15 mouse cellular contexts compared by ENCODE assay signal in the genomic region with DNA sequence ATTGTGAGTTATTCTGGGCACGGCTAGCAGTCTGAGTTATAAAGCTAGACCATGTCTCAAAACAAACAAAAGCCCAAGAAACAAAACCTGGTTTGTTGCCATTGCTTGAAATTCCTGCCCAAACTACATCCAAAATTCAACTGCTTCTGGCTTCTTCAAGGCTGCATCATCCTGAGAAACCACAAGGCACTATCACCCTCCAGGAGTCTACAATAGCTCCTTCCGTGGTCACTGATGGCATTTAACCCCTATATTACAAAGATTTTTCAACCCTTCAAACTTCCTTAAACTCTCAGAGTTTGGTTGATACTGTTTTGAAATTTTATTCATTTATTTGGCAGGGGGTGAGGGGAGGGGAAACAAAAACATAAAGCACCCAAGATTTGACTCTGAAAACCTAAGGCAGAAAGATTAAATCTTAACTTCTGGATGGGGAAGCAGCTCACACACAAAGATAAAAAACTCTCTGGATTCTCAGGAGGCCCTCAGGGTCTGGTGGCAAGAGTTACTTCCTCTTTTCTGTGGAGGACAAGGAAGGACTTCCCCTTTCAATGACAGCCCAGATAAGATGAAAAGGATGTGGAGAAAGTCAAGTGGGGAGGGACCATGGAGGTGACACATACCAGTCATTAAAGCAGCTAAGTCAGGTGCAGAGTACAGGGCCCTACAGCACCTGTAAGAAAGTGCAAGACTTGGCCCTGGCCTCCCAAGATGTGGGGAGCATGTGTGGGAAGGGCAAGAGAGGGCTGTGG.
DNase-seq lines count a peak whose midpoint lies in the region; ATAC-seq and TF ChIP-seq lines count a peak whose summit lies in the region.
"Had no signal": no experiment of that assay in that cellular context is flagged by ENCODE, and none has a peak within 500 bp of the region (broad histone marks: within the 10 kb centered on the region; RNA-seq: fewer than 3 reads in every experiment).

No protein-coding gene starts in this region.

- no peaks in the 10 kb centered on the region for H3K9me3 ChIP-seq in megakaryocyte, embryonic 14.5 days
- no peaks in the 10 kb centered on the region for H3K9me3 ChIP-seq in midbrain, postnatal 0 days (ENCODE audit: low read length)
- H3K9me3 ChIP-seq: lung, embryonic 15.5 days had no signal

- DNase-seq in heart, adult 11 months: peak; percentile 90
- no peak for DNase-seq in heart, postnatal 10 days
- DNase-seq in 3T3-L1 (ENCODE audit: low read depth, low spot score): peak; percentile 71
- no peak for DNase-seq in right cerebral cortex, postnatal 4 days
- DNase-seq in midbrain, postnatal 0 days (ENCODE audit: low spot score): no peak
- no peak for DNase-seq in kidney, postnatal 14 days
- DNase-seq: adrenal gland, adult 8-10 months; cerebellum, adult 11-12 months; gastrocnemius, postnatal 25 days; heart, postnatal 4 days had no signal

- ATAC-seq in granulocyte monocyte progenitor cell, adult 5-6 weeks (replicated peaks; ENCODE audit: poor library complexity, severe bottlenecking): peak; percentile 97
- ATAC-seq in midbrain, postnatal 0 days (ENCODE audit: low FRiP score): no peak
- ATAC-seq: Patski had no signal

- H3K27ac ChIP-seq in midbrain, postnatal 0 days (ENCODE audit: low read depth, low read length): no peak overlapping the region
- H3K27ac ChIP-seq: kidney, postnatal 0 days; lung, embryonic 15.5 days had no signal

- 80% methylated on average over 2 of the region's 2 CpGs for WGBS in midbrain, postnatal 0 days

- intact Hi-C loops in heart, postnatal 10 days (cut with DNase I): no loop called here

- H3K4me2 ChIP-seq in midbrain, postnatal 0 days (ENCODE audit: low read depth, low read length, poor library complexity, severe bottlenecking): no peak overlapping the region
- H3K4me2 ChIP-seq: lung, embryonic 15.5 days had no signal

- H3K4me3 ChIP-seq in megakaryocyte, embryonic 14.5 days (replicated peaks): peak overlapping the region; percentile 16
- no peak overlapping the region for H3K4me3 ChIP-seq in midbrain, postnatal 0 days (ENCODE audit: low read depth, low read length)
- H3K4me3 ChIP-seq: lung, embryonic 15.5 days had no signal

- TF ChIP-seq CTCF in midbrain, postnatal 0 days (IDR thresholded peaks at IDR 0.05): no peak

- H3K9ac ChIP-seq in midbrain, postnatal 0 days (replicated peaks; ENCODE audit: low read length, poor library complexity, severe bottlenecking): no peak overlapping the region
- H3K9ac ChIP-seq: lung, embryonic 15.5 days had no signal

- no peaks in the 10 kb centered on the region for H3K27me3 ChIP-seq in megakaryocyte, embryonic 14.5 days (replicated peaks)
- H3K27me3 ChIP-seq in midbrain, postnatal 0 days (ENCODE audit: insufficient read depth, low read length): no peaks in the 10 kb centered on the region
- H3K27me3 ChIP-seq: lung, embryonic 15.5 days; Patski had no signal

- H3K36me3 ChIP-seq in megakaryocyte, embryonic 14.5 days (replicated peaks; ENCODE audit: low read length): peaks cover 83% of the 10 kb centered on the region
- H3K36me3 ChIP-seq in midbrain, postnatal 0 days (ENCODE audit: insufficient read depth, low read length): no peaks in the 10 kb centered on the region
- H3K36me3 ChIP-seq: lung, embryonic 15.5 days had no signal

- H3K4me1 ChIP-seq in megakaryocyte, embryonic 14.5 days: peaks cover 93% of the 10 kb centered on the region
- H3K4me1 ChIP-seq in midbrain, postnatal 0 days (ENCODE audit: insufficient read depth, low read length): no peaks in the 10 kb centered on the region

Comparison
In these comparisons a context has a peak if more than half of its experiments do, and no peak if none do; other contexts are left out.
1. DNase-seq: peak in heart, adult 11 months (single experiment) and 3T3-L1 (single experiment); none in heart, postnatal 10 days (0 of 2), right cerebral cortex, postnatal 4 days (single experiment), midbrain, postnatal 0 days (single experiment) and kidney, postnatal 14 days (single experiment).